Mouse (Mus musculus) heart, postnatal 0 days (tissue): Measurements from ENCODE around the gene Rbp3. TPM values are rescaled to one million over a fixed set of nuclear protein-coding genes. Genes with fewer than 3 reads are reported as not detected.

ENCODE experiments used
- ATAC-seq: fragments of 200-750 bp; cut with Nextera tagmentation; 2 replicates; pipeline ENCODE4 v1.8.0; 2017; ENCODE audit warnings: low read depth, moderate number of reproducible peaks, moderate library complexity; ENCODE audit not compliant: insufficient read depth
- DNase-seq: peaks from one replicate; pipeline ENCODE4 v3.0.0-alpha.2; 2016; ENCODE audit warnings: low spot score
- H3K27ac ChIP-seq: fragments of 300-500 bp; sonication (generic); 2 replicates; pipeline ENCODE4 v1.5.1; 2014; ENCODE audit warnings: low read depth, mild to moderate bottlenecking
- H3K27me3 ChIP-seq: fragments of 300-500 bp; sonication (generic); 2 replicates; pipeline ENCODE4 v1.6.1; 2014; ENCODE audit warnings: low read length, mixed read lengths; ENCODE audit not compliant: control insufficient read depth, insufficient read depth
- H3K36me3 ChIP-seq: fragments of 300-500 bp; sonication (generic); replicated peaks from 2 replicates; pipeline ENCODE4 v1.6.1; 2014; ENCODE audit warnings: low read length, mixed read lengths; ENCODE audit not compliant: control insufficient read depth, insufficient read depth
- H3K4me1 ChIP-seq: fragments of 300-500 bp; sonication (generic); 2 replicates; pipeline ENCODE4 v1.6.1; 2014; ENCODE audit warnings: antibody characterized with exemption; ENCODE audit not compliant: control insufficient read depth, insufficient read depth
- H3K4me2 ChIP-seq: fragments of 300-500 bp; sonication (generic); 2 replicates; pipeline ENCODE4 v1.6.1; 2014; ENCODE audit warnings: low read depth, mild to moderate bottlenecking, low read length, moderate library complexity
- H3K4me3 ChIP-seq: fragments of 300-500 bp; sonication (generic); 2 replicates; pipeline ENCODE4 v1.5.1; 2014; ENCODE audit warnings: low read depth, low read length
- H3K9ac ChIP-seq: fragments of 300-500 bp; sonication (generic); replicated peaks from 2 replicates; pipeline ENCODE4 v1.6.1; 2014; ENCODE audit warnings: low read depth, low read length, mixed read lengths
- H3K9me3 ChIP-seq: fragments of 300-500 bp; sonication (generic); replicated peaks from 2 replicates; pipeline ENCODE4 v1.6.1; 2016; ENCODE audit warnings: low read length; ENCODE audit not compliant: control insufficient read depth
- CTCF ChIP-seq: IDR thresholded peaks from 2 replicates; pipeline ENCODE4 v1.5.1; 2016; ENCODE audit warnings: antibody characterized with exemption, control low read depth, low read depth
- EP300 ChIP-seq: IDR thresholded peaks from 2 replicates; pipeline ENCODE4 v1.6.1; 2016; ENCODE audit warnings: antibody characterized with exemption, low read depth
- WGBS: fragments of 180-500 bp; shearing (Covaris S2); extraction: QIAGEN DNeasy Blood & Tissue Kit; methylation state at CpG from one replicate; pipeline ENCODE4 v1.1.7; 2014; 5-methylcytosine and 5-hydroxymethylcytosine counted together
- polyA plus RNA-seq: library from polyadenylated mRNA; unstranded; fragments of >200 nt; fragmentation: Nextera tagmentation; extraction: Ambion mirVana; gene quantifications from 2 replicates; pipeline ENCODE4 v1.2.1, GENCODE M21; 2015
- total RNA-seq: library from RNA; depleted of rRNA; stranded (reverse); fragments of >200 nt; gene quantifications from 2 replicates; pipeline ENCODE4 v1.2.3, GENCODE M21; 2014; ENCODE audit warnings: low replicate concordance; rRNA removed

Rbp3 gene
- not detected in 2 replicates for total RNA-seq
- polyA plus RNA-seq, result not detected in 2 replicates

- no peak for TF ChIP-seq CTCF
- Histone ChIP-seq H3K9ac (no peak within 1 kb of the TSS), H3K4me2 (no peak within 1 kb of the TSS), H3K4me1 (no peaks in the 10 kb centered on the region), H3K4me3 (no peak within 1 kb of the TSS), H3K27me3 (no peaks in the 10 kb centered on the region), H3K36me3 (no peaks in the 10 kb centered on the region), H3K27ac (no peak within 1 kb of the TSS), H3K9me3 (no peaks in the 10 kb centered on the region)
- ATAC-seq (no peak), DNase-seq (no peak)
- 78% methylated on average over 5 of the region's 5 CpGs for WGBS
Measured at GRCm38 (mm10) chr14:33953761-33954160, at the start of gene Rbp3. Rbp3 (plus strand) TSS chr14:33954003.

- Histone ChIP-seq H3K4me3 (no peak overlapping the region), H3K4me1 (no peaks in the 10 kb centered on the region), H3K9me3 (no peaks in the 10 kb centered on the region), H3K4me2 (no peak overlapping the region), H3K9ac (no peak overlapping the region), H3K27me3 (no peaks in the 10 kb centered on the region), H3K27ac (no peak overlapping the region), H3K36me3 (no peaks in the 10 kb centered on the region)
- ATAC-seq (no peak), DNase-seq (no peak)
- no peak for TF ChIP-seq EP300
- TF ChIP-seq CTCF, result no peak
Measured at GRCm38 (mm10) chr14:33904851-33905250, 49.0 kb upstream of the Rbp3 start.

- DNase-seq (peak; percentile 20), ATAC-seq (peak; percentile 41; the same call in 1 of the 2 replicates)
- Histone ChIP-seq H3K36me3 (no peaks in the 10 kb centered on the region), H3K4me1 (no peaks in the 10 kb centered on the region), H3K27ac (no peak overlapping the region), H3K9ac (no peak overlapping the region), H3K27me3 (peaks cover 6% of the 10 kb centered on the region; the same call in 1 of the 2 replicates), H3K4me2 (no peak overlapping the region), H3K4me3 (no peak overlapping the region), H3K9me3 (no peaks in the 10 kb centered on the region)
- WGBS, result 34% methylated on average over 3 of the region's 3 CpGs
- peak; percentile 58 for TF ChIP-seq CTCF
- no peak for TF ChIP-seq EP300
Measured at GRCm38 (mm10) chr14:33913727-33914126, 40.1 kb upstream of the Rbp3 start.

- no peak overlapping the region for H3K4me3 ChIP-seq
- no peak overlapping the region for H3K27ac ChIP-seq
- H3K4me1 ChIP-seq, result no peaks in the 10 kb centered on the region
- 83% methylated on average over 9 of the region's 9 CpGs for WGBS
- no peak for DNase-seq
- no peak overlapping the region for H3K9ac ChIP-seq
- H3K9me3 ChIP-seq, result no peaks in the 10 kb centered on the region
- H3K36me3 ChIP-seq, result no peaks in the 10 kb centered on the region
- peaks cover 6% of the 10 kb centered on the region; the same call in 1 of the 2 replicates for H3K27me3 ChIP-seq
- no peak for TF ChIP-seq CTCF
- no peak for TF ChIP-seq EP300
- H3K4me2 ChIP-seq, result no peak overlapping the region
- no peak for ATAC-seq
Measured at GRCm38 (mm10) chr14:33914206-33914605, 39.6 kb upstream of the Rbp3 start.

- H3K9ac ChIP-seq, result no peak overlapping the region
- peaks cover 5% of the 10 kb centered on the region; the same call in 1 of the 2 replicates for H3K4me1 ChIP-seq
- DNase-seq (no peak), ATAC-seq (no peak)
- TF ChIP-seq CTCF (no peak), EP300 (no peak)
- no peaks in the 10 kb centered on the region for H3K36me3 ChIP-seq
- H3K9me3 ChIP-seq, result no peaks in the 10 kb centered on the region
- H3K27ac ChIP-seq, result no peak overlapping the region
- 60% methylated on average over 14 of the region's 14 CpGs for WGBS
- H3K27me3 ChIP-seq, result peaks cover 67% of the 10 kb centered on the region
- no peak overlapping the region for H3K4me3 ChIP-seq
- no peak overlapping the region for H3K4me2 ChIP-seq
Measured at GRCm38 (mm10) chr14:33920727-33921559, 32.9 kb upstream of the Rbp3 start.
